Mouse (Mus musculus) CH12.LX (cell line): ENCODE data around the gene Rab42. TPM values are rescaled to one million over a fixed set of nuclear protein-coding genes. Genes with fewer than 3 reads are reported as not detected.

ENCODE experiments used
- DNase-seq: peaks from one replicate; pipeline ENCODE4 v3.0.0-alpha.2; 2013; ENCODE audit errors: extremely low read depth
- H3K27ac ChIP-seq: 2 replicates; pipeline ENCODE4 v1.5.1; 2012; ENCODE audit warnings: low read depth, mild to moderate bottlenecking, control low read depth, moderate library complexity; ENCODE audit not compliant: insufficient read depth
- H3K27me3 ChIP-seq: replicated peaks from 2 replicates; pipeline ENCODE3; 2012; ENCODE audit warnings: inconsistent platforms
- H3K36me3 ChIP-seq, 2 experiments: replicated peaks in 1 of 2; 2 replicates each; pipeline versions ENCODE3 to v1.6.1; 2012; ENCODE audit warnings: inconsistent platforms in 1 of 2, low read length in 1 of 2, mild to moderate bottlenecking in 1 of 2, mixed read lengths in 1 of 2, moderate library complexity in 1 of 2; ENCODE audit not compliant: control insufficient read depth in 1 of 2, insufficient read depth in 1 of 2
- H3K4me1 ChIP-seq, 2 experiments: 2 replicates each; pipeline ENCODE4 v1.6.1; 2012; ENCODE audit warnings: inconsistent platforms in 1 of 2, moderate library complexity in 1 of 2; ENCODE audit not compliant: insufficient read depth in 2 of 2, control insufficient read depth in 1 of 2
- H3K4me2 ChIP-seq: 2 replicates; pipeline ENCODE4 v1.6.1; 2012; ENCODE audit warnings: low read depth, mild to moderate bottlenecking, control low read depth; ENCODE audit not compliant: poor library complexity, insufficient read depth, severe bottlenecking
- H3K4me3 ChIP-seq, 3 experiments: fragments of 150-350 bp in 1 of 3; sonication (generic) in 1 of 3; replicated peaks in 1 of 3; 2 replicates each; pipeline versions ENCODE3 to v1.5.1; 2011 to 2012; ENCODE audit warnings: low read depth in 2 of 3, low read length in 2 of 3, mild to moderate bottlenecking in 2 of 3, moderate library complexity in 2 of 3, control low read depth in 1 of 3, improper control_type of control experiment in 1 of 3, inconsistent platforms in 1 of 3, mixed read lengths in 1 of 3; ENCODE audit not compliant: poor library complexity in 1 of 3
- H3K79me2 ChIP-seq: replicated peaks from 2 replicates; pipeline ENCODE4 v1.6.1; 2012; ENCODE audit warnings: mild to moderate bottlenecking, moderate library complexity; ENCODE audit not compliant: control insufficient read depth, poor library complexity, insufficient read depth, severe bottlenecking; ENCODE audit errors: extremely low read depth
- H3K9ac ChIP-seq: 2 replicates; pipeline ENCODE4 v1.6.1; 2012; ENCODE audit warnings: low read depth, mild to moderate bottlenecking, control low read depth, moderate library complexity; ENCODE audit not compliant: insufficient read depth
- H3K9me3 ChIP-seq: replicated peaks from 2 replicates; pipeline ENCODE3; 2012; ENCODE audit warnings: low read length, inconsistent platforms, mixed read lengths
- BHLHE40 ChIP-seq: IDR thresholded peaks from 2 replicates; pipeline ENCODE4 v1.6.1; 2011; ENCODE audit warnings: mild to moderate bottlenecking, low read depth, low read length, improper control_type of control experiment
- CHD1 ChIP-seq: IDR thresholded peaks from 2 replicates; pipeline ENCODE4 v1.6.1; 2012; ENCODE audit warnings: low read depth, low read length, improper control_type of control experiment, inconsistent platforms
- CHD2 ChIP-seq: IDR thresholded peaks from 2 replicates; pipeline ENCODE4 v1.6.1; 2011; ENCODE audit warnings: low read length, improper control_type of control experiment
- CTCF ChIP-seq, 2 experiments: IDR thresholded peaks in 1 of 2; conservative IDR thresholded peaks in 1 of 2; 2 replicates each; pipeline ENCODE4 v1.5.1; 2011 to 2012; ENCODE audit warnings: low read depth in 2 of 2, low read length in 2 of 2, improper control_type of control experiment in 1 of 2, inconsistent platforms in 1 of 2, mild to moderate bottlenecking in 1 of 2, moderate library complexity in 1 of 2
- ELF1 ChIP-seq: IDR thresholded peaks from 2 replicates; pipeline ENCODE4 v1.6.1; 2014; ENCODE audit warnings: low read depth, mild to moderate bottlenecking, inconsistent platforms, low read length, improper control_type of control experiment
- ETS1 ChIP-seq: conservative IDR thresholded peaks from 2 replicates; pipeline ENCODE4 v1.6.1; 2012; ENCODE audit warnings: low read depth, mild to moderate bottlenecking, inconsistent platforms, low read length, improper control_type of control experiment, moderate library complexity
- HCFC1 ChIP-seq: IDR thresholded peaks from 2 replicates; pipeline ENCODE4 v1.6.1; 2012; ENCODE audit warnings: low read depth, mild to moderate bottlenecking, inconsistent platforms, low read length, improper control_type of control experiment
- JUN ChIP-seq: IDR thresholded peaks from 2 replicates; pipeline ENCODE4 v1.6.1; 2011; ENCODE audit warnings: low read depth, mild to moderate bottlenecking, low read length, improper control_type of control experiment, moderate library complexity; ENCODE audit not compliant: insufficient read depth
- JUND ChIP-seq: conservative IDR thresholded peaks from 2 replicates; pipeline ENCODE4 v1.6.1; 2011; ENCODE audit warnings: low read depth, low read length, improper control_type of control experiment
- MAFK ChIP-seq: IDR thresholded peaks from 2 replicates; pipeline ENCODE4 v1.6.1; 2011; ENCODE audit warnings: low read length, improper control_type of control experiment; ENCODE audit not compliant: insufficient replicate concordance
- MAX ChIP-seq: IDR thresholded peaks from 2 replicates; pipeline ENCODE4 v1.6.1; 2011; ENCODE audit warnings: low read length, improper control_type of control experiment
- MAZ ChIP-seq: IDR thresholded peaks from 2 replicates; pipeline ENCODE4 v1.6.1; 2012; ENCODE audit warnings: low read depth, mild to moderate bottlenecking, inconsistent platforms, low read length, improper control_type of control experiment, moderate library complexity
- MYC ChIP-seq: IDR thresholded peaks from 2 replicates; pipeline ENCODE4 v1.6.1; 2011; ENCODE audit warnings: low read depth, mild to moderate bottlenecking, improper control_type of control experiment, low read length
- NRF1 ChIP-seq: IDR thresholded peaks from 2 replicates; pipeline ENCODE4 v1.6.1; 2014; ENCODE audit warnings: low read depth, mild to moderate bottlenecking, inconsistent platforms, low read length, improper control_type of control experiment, moderate library complexity
- PAX5 ChIP-seq: IDR thresholded peaks from 2 replicates; pipeline ENCODE4 v1.6.1; 2012; ENCODE audit warnings: low read length, inconsistent platforms, mixed read lengths
- RAD21 ChIP-seq: IDR thresholded peaks from 2 replicates; pipeline ENCODE4 v1.6.1; 2011; ENCODE audit warnings: low read depth, mild to moderate bottlenecking, low read length, improper control_type of control experiment, moderate library complexity
- SIN3A ChIP-seq: IDR thresholded peaks from 2 replicates; pipeline ENCODE4 v1.6.1; 2012; ENCODE audit warnings: low read length, improper control_type of control experiment, inconsistent platforms
- TBP ChIP-seq: conservative IDR thresholded peaks from 2 replicates; pipeline ENCODE4 v1.6.1; 2011; ENCODE audit warnings: low read depth, low read length, improper control_type of control experiment
- UBTF ChIP-seq: IDR thresholded peaks from 2 replicates; pipeline ENCODE4 v1.6.1; 2012; ENCODE audit warnings: low read depth, mild to moderate bottlenecking, inconsistent platforms, low read length, improper control_type of control experiment, moderate library complexity
- USF1 ChIP-seq: IDR thresholded peaks from 2 replicates; pipeline ENCODE4 v1.6.1; 2014; ENCODE audit warnings: low read depth, mild to moderate bottlenecking, inconsistent platforms, low read length, improper control_type of control experiment
- USF2 ChIP-seq: conservative IDR thresholded peaks from 2 replicates; pipeline ENCODE4 v1.6.1; 2011; ENCODE audit warnings: low read depth, low read length, improper control_type of control experiment
- ZNF384 ChIP-seq: IDR thresholded peaks from 2 replicates; pipeline ENCODE4 v1.6.1; 2012; ENCODE audit warnings: low read depth, low read length, improper control_type of control experiment, inconsistent platforms
- dilution Hi-C: fragments of 300-500 bp; cut with MboI; formaldehyde crosslinking; loops from 2 replicates; pipeline ENCODE4 v1.14.3; 2020; ENCODE audit warnings: low sequenced_read_pairs; ENCODE audit not compliant: extremely low pct_unique_long_range_greater_than_20kb, extremely low pct_ligation_motif_present
- in situ Hi-C: fragments of 300-500 bp; cut with MboI; formaldehyde crosslinking; loops from 3 replicates; pipeline ENCODE4 v1.14.3; 2019; ENCODE audit warnings: low sequenced_read_pairs, low pct_ligation_motif_present, low pct_unique_long_range_greater_than_20kb, mixed read lengths
- polyA plus RNA-seq: library from polyadenylated mRNA; unstranded; fragments of >175 nt; gene quantifications from 2 replicates; pipeline ENCODE4 v1.2.1, GENCODE M21; 2012; ENCODE audit warnings: low read depth; ENCODE audit not compliant: insufficient read length
- total RNA-seq, 2 experiments: library from RNA; depleted of rRNA; stranded (reverse); fragments of 300-350 nt in 1 of 2; fragments of >200 nt in 1 of 2; gene quantifications; 2 replicates each; pipeline ENCODE4 v1.2.3; 2012 to 2014

The Rab42 gene
- total and polyA plus RNA-seq, 3 experiments = 0.31 to 0.51 TPM; not detected in 1

DNA sequence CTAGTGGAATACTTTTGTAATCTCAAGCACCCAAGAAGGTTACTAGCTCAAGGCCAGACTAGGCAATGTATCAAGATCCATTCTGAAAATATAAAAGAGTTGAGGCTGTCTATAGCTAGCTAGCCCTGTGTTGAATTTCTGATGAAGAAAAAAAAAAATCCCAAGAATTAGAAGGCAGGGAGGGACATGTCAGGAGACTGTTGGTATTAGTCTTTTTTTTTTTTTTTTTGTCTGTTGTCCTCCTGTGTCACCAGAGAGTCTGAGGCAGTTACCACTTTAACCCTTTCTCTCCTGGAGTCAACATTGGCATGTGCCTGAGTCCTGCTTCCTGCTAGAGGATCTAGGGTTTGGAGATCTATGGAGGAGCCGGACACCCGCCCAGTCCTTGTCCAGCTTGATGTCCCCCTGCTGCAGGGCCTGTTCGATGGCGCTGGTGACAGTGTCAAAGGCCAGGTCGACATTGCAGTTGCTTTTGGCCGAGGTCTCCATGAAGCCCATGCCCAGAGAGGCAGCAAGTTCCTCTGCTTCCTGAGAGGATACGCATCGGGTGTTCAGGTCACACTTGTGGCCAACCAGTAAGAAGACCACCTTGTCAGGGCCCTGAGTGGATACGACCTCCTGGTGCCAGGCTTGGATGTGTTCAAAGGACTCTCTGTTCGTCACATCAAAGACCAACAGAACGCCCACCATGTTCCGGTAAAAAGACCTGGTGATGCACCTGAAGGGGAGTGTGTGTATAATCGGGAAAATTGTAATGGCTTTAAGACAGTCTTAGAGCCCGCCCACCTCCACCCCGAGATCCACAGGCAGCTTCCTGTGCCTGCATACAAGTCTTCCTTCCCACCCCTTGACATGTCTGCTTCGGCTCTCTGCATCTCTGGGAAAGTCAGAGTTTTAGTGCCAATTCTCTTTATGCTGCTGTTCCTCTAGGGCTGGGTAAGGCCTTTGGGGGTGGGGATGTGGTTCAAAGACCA is 933 bp downstream of the Rab42 start:
- dilution Hi-C loops = no loop called here
- DNase-seq = no peak

GRCm38 (mm10) chr4:132301486-132301885 is 1.7 kb downstream of the Rab42 start:
- no peak overlapping the region for H3K27ac ChIP-seq
- no peak overlapping the region for H3K9ac ChIP-seq
- in situ Hi-C loops = loop anchor here (5.0 to 25.0 kb wide), 2 partner anchors 36 to 211 kb away; partner anchors contain the start of gene Sesn2
- no peaks in the 10 kb centered on the region for H3K79me2 ChIP-seq
- dilution Hi-C loops = no loop called here
- no peak for DNase-seq
- no peaks in the 10 kb centered on the region for H3K27me3 ChIP-seq
- H3K4me2 ChIP-seq = no peak overlapping the region
- no peaks in the 10 kb centered on the region for H3K36me3 ChIP-seq
- H3K4me1 ChIP-seq = peaks cover 10 to 26% of the 10 kb centered on the region in 2 experiments
- no peak for TF ChIP-seq MYC
- TF ChIP-seq MAZ = no peak
- TF ChIP-seq ZNF384 = no peak
- no peak for TF ChIP-seq JUN
- TF ChIP-seq MAX = no peak
- no peak for TF ChIP-seq TBP
- TF ChIP-seq USF2 = no peak
- TF ChIP-seq JUND = no peak
- TF ChIP-seq CHD2 = no peak
- TF ChIP-seq, all 38 proteins: peak for 0
- no peaks in the 10 kb centered on the region for H3K9me3 ChIP-seq
- no peak overlapping the region for H3K4me3 ChIP-seq

More for the DNA sequence above, 933 bp downstream of the Rab42 start:
- H3K4me2 ChIP-seq = 0 out of 2 replicates have a peak overlapping the region, but pooled peaks have one; percentile 29
- in situ Hi-C loops = loop anchor here (5.0 to 25.0 kb wide), 2 partner anchors 35 to 210 kb away; partner anchors contain the start of gene Sesn2
- no peaks in the 10 kb centered on the region for H3K36me3 ChIP-seq
- peaks cover 10 to 26% of the 10 kb centered on the region in 2 experiments for H3K4me1 ChIP-seq
- no peak for TF ChIP-seq SIN3A
- TF ChIP-seq UBTF = no peak
- TF ChIP-seq ZNF384 = peak; percentile 57
- no peaks in the 10 kb centered on the region for H3K27me3 ChIP-seq
- no peaks in the 10 kb centered on the region for H3K9me3 ChIP-seq
- no peak overlapping the region for H3K4me3 ChIP-seq
- H3K27ac ChIP-seq = no peak overlapping the region
- no peak overlapping the region for H3K9ac ChIP-seq
- H3K79me2 ChIP-seq = no peaks in the 10 kb centered on the region

DNA sequence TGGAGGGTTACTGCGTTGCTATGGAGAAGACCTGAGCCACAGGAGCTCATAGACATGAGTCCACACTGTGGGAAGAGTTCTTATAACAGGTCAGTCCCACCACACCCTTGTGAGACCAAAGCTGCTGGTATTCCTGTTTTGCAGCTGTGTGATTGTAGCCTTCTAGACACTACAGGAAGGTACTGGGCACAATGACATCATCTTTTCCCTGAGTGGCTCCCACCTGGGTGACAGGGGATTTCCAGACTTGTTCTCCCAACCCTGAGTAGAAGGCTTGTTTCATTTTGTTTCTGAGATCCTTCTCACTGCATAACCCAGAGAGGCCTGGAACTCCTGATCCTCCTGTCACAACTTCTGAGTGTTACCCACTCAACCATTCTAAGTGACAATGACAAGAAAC is 3.3 kb downstream of the Rab42 start:
- DNase-seq = no peak
- in situ Hi-C loops = loop anchor here (5.0 to 25.0 kb wide), 3 partner anchors 37 to 212 kb away; partner anchors contain the start of genes Phactr4 and Sesn2
- dilution Hi-C loops = no loop called here
- no peak for TF ChIP-seq CHD2
- TF ChIP-seq USF2 = no peak
- TF ChIP-seq ELF1 = no peak
- no peak for TF ChIP-seq PAX5
- no peak for TF ChIP-seq CTCF (conservative IDR thresholded peaks at IDR 0.05 in 1 of 2, IDR thresholded peaks at IDR 0.05 in 1 of 2; ENCODE audit: low read depth in 2 of 2, low read length in 2 of 2)
- TF ChIP-seq UBTF = no peak
- no peak for TF ChIP-seq MAZ
- no peak for TF ChIP-seq HCFC1
- no peak for TF ChIP-seq MAFK
- TF ChIP-seq RAD21 = no peak
- no peak for TF ChIP-seq CHD1
- TF ChIP-seq USF1 = no peak
- TF ChIP-seq ZNF384 = no peak
- TF ChIP-seq JUN = peak; percentile 93
- no peak for TF ChIP-seq NRF1
- TF ChIP-seq ETS1 = peak; percentile 84
- no peak for TF ChIP-seq BHLHE40

More for the DNA sequence above, 3.3 kb downstream of the Rab42 start:
- Histone ChIP-seq H3K27me3 (no peaks in the 10 kb centered on the region), H3K36me3 (peaks cover 0 to 7% of the 10 kb centered on the region in 2 experiments), H3K4me1 (peaks cover 10 to 26% of the 10 kb centered on the region in 2 experiments), H3K4me3 (no peak overlapping the region), H3K4me2 (peak overlapping the region; percentile 52; the same call in 1 of the 2 replicates), H3K9me3 (no peaks in the 10 kb centered on the region), H3K27ac (peak overlapping the region; percentile 63), H3K9ac (no peak overlapping the region), H3K79me2 (no peaks in the 10 kb centered on the region)
